Mouse (Mus musculus) limb, embryonic 10.5 days (tissue): Measurements from ENCODE around the gene Gga2. TPM values are rescaled to one million over a fixed set of nuclear protein-coding genes. Genes with fewer than 3 reads are reported as not detected.

Experiments used
- DNase-seq: peaks from one replicate; pipeline ENCODE4 v3.0.0-alpha.2; 2017; ENCODE audit warnings: low spot score
- H3K27ac ChIP-seq: fragments of 300-500 bp; sonication (generic); 2 replicates; pipeline ENCODE4 v1.5.1; 2016; ENCODE audit warnings: mild to moderate bottlenecking
- H3K27me3 ChIP-seq: fragments of 300-500 bp; sonication (generic); 2 replicates; pipeline ENCODE4 v1.6.1; 2016; ENCODE audit warnings: low read depth, mild to moderate bottlenecking; ENCODE audit not compliant: poor library complexity, severe bottlenecking
- H3K36me3 ChIP-seq: fragments of 300-500 bp; sonication (generic); 2 replicates; pipeline ENCODE4 v1.6.1; 2016; ENCODE audit warnings: mild to moderate bottlenecking, moderate library complexity
- H3K4me1 ChIP-seq: fragments of 300-500 bp; sonication (generic); 2 replicates; pipeline ENCODE4 v1.6.1; 2016
- H3K4me3 ChIP-seq: fragments of 300-500 bp; sonication (generic); 2 replicates; pipeline ENCODE4 v1.5.1; 2016; ENCODE audit warnings: mild to moderate bottlenecking, moderate library complexity
- H3K9me3 ChIP-seq: fragments of 300-500 bp; sonication (generic); replicated peaks from 2 replicates; pipeline ENCODE4 v1.6.1; 2016; ENCODE audit warnings: mild to moderate bottlenecking
- WGBS: fragments of 180-500 bp; shearing (Covaris S2); methylation state at CpG from one replicate; pipeline ENCODE4 v1.1.7; 2016; 5-methylcytosine and 5-hydroxymethylcytosine counted together
- polyA plus RNA-seq: library from polyadenylated mRNA; unstranded; fragments of >200 nt; fragmentation: Nextera tagmentation; extraction: Ambion mirVana; gene quantifications from 2 replicates; pipeline ENCODE4 v1.2.1, GENCODE M21; 2016

The Gga2 gene
- polyA plus RNA-seq, 1 experiment from 2014 or later = 148 TPM

- Histone ChIP-seq H3K4me1 (no peaks in the 10 kb centered on the region), H3K4me3 (no peak overlapping the region), H3K9me3 (no peaks in the 10 kb centered on the region), H3K36me3 (peaks cover 21% of the 10 kb centered on the region), H3K27ac (no peak overlapping the region), H3K27me3 (no peaks in the 10 kb centered on the region)
- 94% methylated on average over 2 of the region's 2 CpGs for WGBS
- DNase-seq = no peak
These were observed 78.7 kb downstream of the Gga2 start for GRCm38 (mm10) chr7:121942371-121942770.

GRCm38 (mm10) chr7:121941640-121942039, 79.4 kb downstream of the Gga2 start:
- H3K27me3 ChIP-seq = no peaks in the 10 kb centered on the region
- no peak overlapping the region for H3K4me3 ChIP-seq
- H3K27ac ChIP-seq = no peak overlapping the region
- H3K36me3 ChIP-seq = peaks cover 23% of the 10 kb centered on the region
- H3K4me1 ChIP-seq = no peaks in the 10 kb centered on the region
- no peak for DNase-seq
- no peaks in the 10 kb centered on the region for H3K9me3 ChIP-seq
- WGBS = 81% methylated on average over 3 of the region's 3 CpGs

- no peak for DNase-seq
- Histone ChIP-seq H3K4me3 (no peak overlapping the region), H3K9me3 (no peaks in the 10 kb centered on the region), H3K27me3 (no peaks in the 10 kb centered on the region), H3K27ac (no peak overlapping the region), H3K36me3 (peaks cover 27% of the 10 kb centered on the region), H3K4me1 (no peaks in the 10 kb centered on the region)
- 86% methylated on average over 3 of the region's 3 CpGs for WGBS
These were observed 80.0 kb downstream of the Gga2 start for GRCm38 (mm10) chr7:121941016-121941415.

- Histone ChIP-seq H3K27me3 (no peaks in the 10 kb centered on the region), H3K27ac (no peak overlapping the region), H3K4me1 (no peaks in the 10 kb centered on the region), H3K9me3 (no peaks in the 10 kb centered on the region), H3K4me3 (no peak overlapping the region), H3K36me3 (peaks cover 34% of the 10 kb centered on the region)
- no peak for DNase-seq
- 35% methylated on average over 4 of the region's 4 CpGs for WGBS
These were observed 81.3 kb downstream of the Gga2 start for GRCm38 (mm10) chr7:121939729-121940128.

- Histone ChIP-seq H3K27ac (no peak overlapping the region), H3K9me3 (no peaks in the 10 kb centered on the region), H3K27me3 (no peaks in the 10 kb centered on the region), H3K4me3 (no peak overlapping the region), H3K36me3 (peaks cover 34% of the 10 kb centered on the region), H3K4me1 (no peaks in the 10 kb centered on the region)
- no peak for DNase-seq
- WGBS = 75% methylated on average over 6 of the region's 6 CpGs
These were observed 81.8 kb downstream of the Gga2 start for GRCm38 (mm10) chr7:121939244-121939643.

- Histone ChIP-seq H3K4me3 (no peak overlapping the region), H3K27me3 (no peaks in the 10 kb centered on the region), H3K4me1 (no peaks in the 10 kb centered on the region), H3K27ac (no peak overlapping the region), H3K36me3 (peaks cover 27% of the 10 kb centered on the region), H3K9me3 (no peaks in the 10 kb centered on the region)
- no peak for DNase-seq
- 82% methylated on average over 8 of the region's 8 CpGs for WGBS
These were observed 82.7 kb downstream of the Gga2 start for GRCm38 (mm10) chr7:121938124-121938891.

GRCm38 (mm10) chr7:121936861-121937630, 84.0 kb downstream of the Gga2 start:
- H3K4me1 ChIP-seq = no peaks in the 10 kb centered on the region
- DNase-seq = no peak
- H3K27me3 ChIP-seq = no peaks in the 10 kb centered on the region
- H3K9me3 ChIP-seq = no peaks in the 10 kb centered on the region
- no peak overlapping the region for H3K27ac ChIP-seq
- 75% methylated on average over 14 of the region's 14 CpGs for WGBS
- H3K4me3 ChIP-seq = no peak overlapping the region
- H3K36me3 ChIP-seq = peaks cover 22% of the 10 kb centered on the region

Other genes with a start within 250 kb of the Gga2 start
- not detected in 2 replicates for gene Scnn1b, start 156.2 kb downstream of the Gga2 start, polyA plus RNA-seq
- 22.8 and 24.8 TPM in 2 replicates for gene Cog7, start 39.5 kb downstream of the Gga2 start, polyA plus RNA-seq
- gene Ubfd1, start 46.0 kb upstream of the Gga2 start, polyA plus RNA-seq = 83.7 and 87.3 TPM in 2 replicates
- gene Ears2, start 46.0 kb upstream of the Gga2 start, polyA plus RNA-seq = 19.0 and 20.0 TPM in 2 replicates
- gene Ndufab1, start 80.7 kb upstream of the Gga2 start, polyA plus RNA-seq = 799 and 837 TPM in 2 replicates
- gene Palb2, start 111.8 kb upstream of the Gga2 start, polyA plus RNA-seq = 26.8 and 28.4 TPM in 2 replicates
- gene Dctn5, start 111.8 kb upstream of the Gga2 start, polyA plus RNA-seq = 110 and 126 TPM in 2 replicates
- 248 and 264 TPM in 2 replicates for gene Plk1, start 138.2 kb upstream of the Gga2 start, polyA plus RNA-seq
- gene Ern2, start 165.0 kb upstream of the Gga2 start, polyA plus RNA-seq = not detected in 2 replicates
- not detected in 2 replicates for gene Chp2, start 198.3 kb upstream of the Gga2 start, polyA plus RNA-seq